Mouse (Mus musculus): ENCODE results near the gene Sptb. TPM values are rescaled to one million over a fixed set of nuclear protein-coding genes. Genes with fewer than 3 reads are reported as not detected.

The Sptb gene
- polyA plus RNA-seq, 1 experiment = 101 TPM

- H3K27ac ChIP-seq (ENCODE audit: insufficient read depth, low read length) = no peak overlapping the region; the same call in 1 of the 2 replicates
- TF ChIP-seq POLR2A (IDR thresholded peaks at IDR 0.05; ENCODE audit: borderline replicate concordance, insufficient read depth, low read length) (no peak), CTCF (IDR thresholded peaks at IDR 0.05; ENCODE audit: borderline replicate concordance, insufficient read depth, low read depth, low read length) (no peak)
- WGBS = 25% methylated on average over 8 of the region's 8 CpGs
- H3K4me1 ChIP-seq (ENCODE audit: control insufficient read depth, insufficient read depth, low read length) = peaks cover 55% of the 10 kb centered on the region
- H3K4me3 ChIP-seq (replicated peaks; ENCODE audit: insufficient read depth, low read depth, low read length) = no peak overlapping the region
- H3K27me3 ChIP-seq (ENCODE audit: control insufficient read depth, insufficient read depth, low read length) = no peaks in the 10 kb centered on the region
- peak; percentile 35 to 65 for DNase-seq
Measured at GRCm38 (mm10) chr12:76672008-76672407, 38.3 kb downstream of the Sptb start.

- peak; percentile 61 to 71 for DNase-seq
- TF ChIP-seq CTCF (IDR thresholded peaks at IDR 0.05; ENCODE audit: borderline replicate concordance, insufficient read depth, low read depth, low read length) (no peak), POLR2A (IDR thresholded peaks at IDR 0.05; ENCODE audit: borderline replicate concordance, insufficient read depth, low read length) (no peak)
- WGBS = 40% methylated on average over 13 of the region's 13 CpGs
- no peaks in the 10 kb centered on the region for H3K27me3 ChIP-seq (ENCODE audit: control insufficient read depth, insufficient read depth, low read length)
- H3K4me3 ChIP-seq (replicated peaks; ENCODE audit: insufficient read depth, low read depth, low read length) = no peak overlapping the region
- peak overlapping the region; percentile 15 for H3K27ac ChIP-seq (ENCODE audit: insufficient read depth, low read length)
- H3K4me1 ChIP-seq (ENCODE audit: control insufficient read depth, insufficient read depth, low read length) = peaks cover 49% of the 10 kb centered on the region
Measured at GRCm38 (mm10) chr12:76670533-76671086, 39.7 kb downstream of the Sptb start.

GRCm38 (mm10) chr12:76669956-76670530 is 40.3 kb downstream of the Sptb start:
- 46% methylated on average over 5 of the region's 5 CpGs for whole genome bisulfite sequencing
- Histone ChIP-seq H3K27ac (ENCODE audit: insufficient read depth, low read length) (no peak overlapping the region; the same call in 1 of the 2 replicates), H3K27me3 (ENCODE audit: control insufficient read depth, insufficient read depth, low read length) (no peaks in the 10 kb centered on the region), H3K4me1 (ENCODE audit: control insufficient read depth, insufficient read depth, low read length) (peaks cover 46% of the 10 kb centered on the region), H3K4me3 (replicated peaks; ENCODE audit: insufficient read depth, low read depth, low read length) (no peak overlapping the region)
- TF ChIP-seq CTCF (IDR thresholded peaks at IDR 0.05; ENCODE audit: borderline replicate concordance, insufficient read depth, low read depth, low read length) = no peak
- no peak for TF ChIP-seq POLR2A (IDR thresholded peaks at IDR 0.05; ENCODE audit: borderline replicate concordance, insufficient read depth, low read length)
- DNase-seq = no peak

GRCm38 (mm10) chr12:76668654-76669419 is 41.5 kb downstream of the Sptb start:
- 70% methylated on average over 7 of the region's 7 CpGs for WGBS

GRCm38 (mm10) chr12:76651788-76652345 is 58.5 kb downstream of the Sptb start:
- Histone ChIP-seq H3K4me3 (replicated peaks; ENCODE audit: insufficient read depth, low read depth, low read length) (no peak overlapping the region), H3K27me3 (ENCODE audit: control insufficient read depth, insufficient read depth, low read length) (no peaks in the 10 kb centered on the region), H3K27ac (ENCODE audit: insufficient read depth, low read length) (0 out of 2 replicates have a peak overlapping the region, but pooled peaks have one; percentile 45), H3K4me1 (ENCODE audit: control insufficient read depth, insufficient read depth, low read length) (peaks cover 33% of the 10 kb centered on the region)
- DNase-seq = no peak
- WGBS = 58% methylated on average over 6 of the region's 6 CpGs
- no peak for TF ChIP-seq CTCF (IDR thresholded peaks at IDR 0.05; ENCODE audit: borderline replicate concordance, insufficient read depth, low read depth, low read length)
- no peak for TF ChIP-seq POLR2A (IDR thresholded peaks at IDR 0.05; ENCODE audit: borderline replicate concordance, insufficient read depth, low read length)

More at GRCm38 (mm10) chr12:76668654-76669419, 41.5 kb downstream of the Sptb start:
- no peak overlapping the region for H3K4me3 ChIP-seq (replicated peaks; ENCODE audit: insufficient read depth, low read depth, low read length)
- TF ChIP-seq POLR2A (IDR thresholded peaks at IDR 0.05; ENCODE audit: borderline replicate concordance, insufficient read depth, low read length) = no peak
- no peak for TF ChIP-seq CTCF (IDR thresholded peaks at IDR 0.05; ENCODE audit: borderline replicate concordance, insufficient read depth, low read depth, low read length)
- no peaks in the 10 kb centered on the region for H3K27me3 ChIP-seq (ENCODE audit: control insufficient read depth, insufficient read depth, low read length)
- peaks cover 50% of the 10 kb centered on the region for H3K4me1 ChIP-seq (ENCODE audit: control insufficient read depth, insufficient read depth, low read length)
- DNase-seq = no peak
- peak overlapping the region; percentile 25 for H3K27ac ChIP-seq (ENCODE audit: insufficient read depth, low read length)

- Histone ChIP-seq H3K27me3 (ENCODE audit: control insufficient read depth, insufficient read depth, low read length) (no peaks in the 10 kb centered on the region), H3K4me3 (replicated peaks; ENCODE audit: insufficient read depth, low read depth, low read length) (no peak overlapping the region), H3K27ac (ENCODE audit: insufficient read depth, low read length) (no peak overlapping the region; the same call in 1 of the 2 replicates), H3K4me1 (ENCODE audit: control insufficient read depth, insufficient read depth, low read length) (peaks cover 42% of the 10 kb centered on the region)
- no peak for TF ChIP-seq POLR2A (IDR thresholded peaks at IDR 0.05; ENCODE audit: borderline replicate concordance, insufficient read depth, low read length)
- TF ChIP-seq CTCF (IDR thresholded peaks at IDR 0.05; ENCODE audit: borderline replicate concordance, insufficient read depth, low read depth, low read length) = peak; percentile 93
- 8% methylated on average over 16 of the region's 16 CpGs for WGBS
- peak; percentile 86 for DNase-seq
Measured at GRCm38 (mm10) chr12:76649708-76650687, 60.3 kb downstream of the Sptb start.

Data from cerebellum, adult 2 months (tissue).